Mouse (Mus musculus) heart, embryonic 12.5 days (tissue): Measurements from ENCODE around the gene Zmynd15. TPM values are rescaled to one million over a fixed set of nuclear protein-coding genes. Genes with fewer than 3 reads are reported as not detected.

Experiments
- ATAC-seq: fragments of 200-750 bp; cut with Nextera tagmentation; 2 replicates; pipeline ENCODE4 v1.8.0; 2017; ENCODE audit warnings: moderate TSS enrichment, moderate library complexity; ENCODE audit not compliant: insufficient number of reproducible peaks, low FRiP score
- H3K27ac ChIP-seq: fragments of 300-500 bp; sonication (generic); 2 replicates; pipeline ENCODE4 v1.5.1; 2016; ENCODE audit warnings: mild to moderate bottlenecking, moderate library complexity; ENCODE audit not compliant: poor library complexity, severe bottlenecking
- H3K27me3 ChIP-seq: fragments of 300-500 bp; sonication (generic); replicated peaks from 2 replicates; pipeline ENCODE4 v1.6.1; 2016; ENCODE audit warnings: mild to moderate bottlenecking, moderate library complexity
- H3K36me3 ChIP-seq: fragments of 300-500 bp; sonication (generic); 2 replicates; pipeline ENCODE4 v1.6.1; 2016; ENCODE audit warnings: mild to moderate bottlenecking, moderate library complexity
- H3K4me1 ChIP-seq: fragments of 300-500 bp; sonication (generic); replicated peaks from 2 replicates; pipeline ENCODE4 v1.6.1; 2016; ENCODE audit warnings: mild to moderate bottlenecking
- H3K4me2 ChIP-seq: fragments of 300-500 bp; sonication (generic); 2 replicates; pipeline ENCODE4 v1.6.1; 2016; ENCODE audit warnings: mild to moderate bottlenecking, moderate library complexity
- H3K4me3 ChIP-seq: fragments of 300-500 bp; sonication (generic); 2 replicates; pipeline ENCODE4 v1.5.1; 2016; ENCODE audit warnings: mild to moderate bottlenecking
- H3K9ac ChIP-seq: fragments of 300-500 bp; sonication (generic); 2 replicates; pipeline ENCODE4 v1.6.1; 2016; ENCODE audit warnings: mild to moderate bottlenecking, moderate library complexity
- H3K9me3 ChIP-seq: fragments of 300-500 bp; sonication (generic); replicated peaks from 2 replicates; pipeline ENCODE4 v1.6.1; 2016; ENCODE audit warnings: mild to moderate bottlenecking, moderate library complexity
- WGBS: fragments of 180-500 bp; shearing (Covaris S2); methylation state at CpG from one replicate; pipeline ENCODE4 v1.1.7; 2016; 5-methylcytosine and 5-hydroxymethylcytosine counted together
- polyA plus RNA-seq: library from polyadenylated mRNA; unstranded; fragments of >200 nt; fragmentation: Nextera tagmentation; extraction: Ambion mirVana; gene quantifications from 2 replicates; pipeline ENCODE4 v1.2.1, GENCODE M21; 2016

Zmynd15 gene
- polyA plus RNA-seq, 1 experiment from 2014 or later: 1.9 TPM

GRCm38 (mm10) chr11:70450926-70451325 lies 8.3 kb upstream of the Zmynd15 start:
- peaks cover 11% of the 10 kb centered on the region for H3K4me1 ChIP-seq
- no peak overlapping the region for H3K9ac ChIP-seq
- WGBS: 82% methylated on average over 2 of the region's 2 CpGs
- ATAC-seq: no peak
- no peak overlapping the region for H3K4me2 ChIP-seq
- no peak overlapping the region for H3K4me3 ChIP-seq
- peaks cover 18% of the 10 kb centered on the region for H3K36me3 ChIP-seq
- H3K9me3 ChIP-seq: no peaks in the 10 kb centered on the region
- no peaks in the 10 kb centered on the region for H3K27me3 ChIP-seq
- H3K27ac ChIP-seq: no peak overlapping the region

- H3K4me1 ChIP-seq: peaks cover 11% of the 10 kb centered on the region
- no peaks in the 10 kb centered on the region for H3K27me3 ChIP-seq
- H3K4me3 ChIP-seq: peak within 1 kb of the TSS; percentile 70
- H3K9me3 ChIP-seq: no peaks in the 10 kb centered on the region
- ATAC-seq: peak; percentile 97
- WGBS: under 1% methylated on average over 46 of the region's 46 CpGs
- H3K9ac ChIP-seq: peak within 1 kb of the TSS; percentile 83
- peaks cover 19% of the 10 kb centered on the region for H3K36me3 ChIP-seq
- peak within 1 kb of the TSS; percentile 86 for H3K4me2 ChIP-seq
- peak within 1 kb of the TSS; percentile 94 for H3K27ac ChIP-seq
Observed at GRCm38 (mm10) chr11:70451797-70452498, 7.3 kb upstream of the Zmynd15 start, which contains the start of gene Med11. Med11 (plus strand) TSS chr11:70451919.

- no peak overlapping the region for H3K27ac ChIP-seq
- peaks cover under 1% of the 10 kb centered on the region; the same call in 1 of the 2 replicates for H3K27me3 ChIP-seq
- H3K9ac ChIP-seq: no peak overlapping the region
- H3K4me2 ChIP-seq: no peak overlapping the region
- no peak overlapping the region for H3K4me3 ChIP-seq
- H3K36me3 ChIP-seq: peaks cover 19% of the 10 kb centered on the region
- peaks cover 11% of the 10 kb centered on the region for H3K4me1 ChIP-seq
- no peaks in the 10 kb centered on the region for H3K9me3 ChIP-seq
- ATAC-seq: no peak
- 85% methylated on average over 9 of the region's 9 CpGs for WGBS
Observed at GRCm38 (mm10) chr11:70453261-70454044, 5.8 kb upstream of the Zmynd15 start.

GRCm38 (mm10) chr11:70459601-70460101 lies 418 bp downstream of the Zmynd15 start, which contains the start of gene Cxcl16:
Cxcl16 (minus strand) TSS chr11:70459984.
- ATAC-seq: peak; percentile 26; the same call in 1 of the 2 replicates
- Histone ChIP-seq H3K9me3 (peaks cover 3% of the 10 kb centered on the region; the same call in 1 of the 2 replicates), H3K4me3 (peak within 1 kb of the TSS; percentile 68), H3K9ac (peak within 1 kb of the TSS; percentile 78), H3K36me3 (0 out of 2 replicates have a peak, but pooled peaks cover 9% of the 10 kb centered on the region), H3K4me2 (peak within 1 kb of the TSS; percentile 95), H3K27ac (no peak within 1 kb of the TSS), H3K27me3 (peaks cover 43% of the 10 kb centered on the region), H3K4me1 (peaks cover 5% of the 10 kb centered on the region)
- 2% methylated on average over 30 of the region's 30 CpGs for WGBS

- Histone ChIP-seq H3K27ac (no peak overlapping the region), H3K4me2 (no peak overlapping the region), H3K4me1 (peaks cover 18% of the 10 kb centered on the region), H3K4me3 (no peak overlapping the region), H3K36me3 (no peaks in the 10 kb centered on the region), H3K27me3 (peaks cover 55% of the 10 kb centered on the region), H3K9ac (no peak overlapping the region), H3K9me3 (peaks cover 3% of the 10 kb centered on the region; the same call in 1 of the 2 replicates)
- 74% methylated on average over 5 of the region's 5 CpGs for WGBS
- no peak for ATAC-seq
Observed at GRCm38 (mm10) chr11:70463970-70464369, 4.7 kb downstream of the Zmynd15 start.

- Histone ChIP-seq H3K4me2 (peak overlapping the region; percentile 72), H3K4me1 (peaks cover 24% of the 10 kb centered on the region), H3K9ac (peak overlapping the region; percentile 66), H3K36me3 (no peaks in the 10 kb centered on the region), H3K9me3 (peaks cover 3% of the 10 kb centered on the region; the same call in 1 of the 2 replicates), H3K27me3 (peaks cover 49% of the 10 kb centered on the region), H3K4me3 (peak overlapping the region; percentile 41), H3K27ac (peak overlapping the region; percentile 72)
- ATAC-seq: no peak
- WGBS: 21% methylated on average over 16 of the region's 16 CpGs
Observed at GRCm38 (mm10) chr11:70465211-70465610, 6.0 kb downstream of the Zmynd15 start.

GRCm38 (mm10) chr11:70465824-70466223 lies 6.6 kb downstream of the Zmynd15 start:
- Histone ChIP-seq H3K9me3 (peaks cover 3% of the 10 kb centered on the region; the same call in 1 of the 2 replicates), H3K27me3 (peaks cover 43% of the 10 kb centered on the region), H3K27ac (peak overlapping the region; percentile 72), H3K9ac (peak overlapping the region; percentile 66), H3K4me1 (peaks cover 24% of the 10 kb centered on the region), H3K4me3 (peak overlapping the region; percentile 41), H3K4me2 (peak overlapping the region; percentile 72), H3K36me3 (no peaks in the 10 kb centered on the region)
- ATAC-seq: 0 out of 2 replicates have a peak, but pooled peaks have one; percentile 2
- 7% methylated on average over 23 of the region's 23 CpGs for WGBS

GRCm38 (mm10) chr11:70467902-70468619 lies 8.8 kb downstream of the Zmynd15 start:
- Histone ChIP-seq H3K4me1 (peaks cover 24% of the 10 kb centered on the region), H3K4me2 (no peak overlapping the region), H3K27me3 (peaks cover 33% of the 10 kb centered on the region), H3K9ac (no peak overlapping the region), H3K9me3 (no peaks in the 10 kb centered on the region), H3K36me3 (no peaks in the 10 kb centered on the region), H3K27ac (peak overlapping the region; percentile 62), H3K4me3 (no peak overlapping the region)
- peak; percentile 76 for ATAC-seq
- WGBS: 42% methylated on average over 5 of the region's 5 CpGs

- Histone ChIP-seq H3K27me3 (peaks cover 16% of the 10 kb centered on the region), H3K9ac (no peak overlapping the region), H3K4me2 (no peak overlapping the region), H3K4me3 (no peak overlapping the region), H3K27ac (no peak overlapping the region), H3K36me3 (no peaks in the 10 kb centered on the region), H3K9me3 (no peaks in the 10 kb centered on the region), H3K4me1 (peaks cover 24% of the 10 kb centered on the region)
- WGBS: 81% methylated on average over 3 of the region's 3 CpGs
- ATAC-seq: no peak
Observed at GRCm38 (mm10) chr11:70469764-70470163, 10.5 kb downstream of the Zmynd15 start.

GRCm38 (mm10) chr11:70472716-70473115 lies 13.5 kb downstream of the Zmynd15 start:
- Histone ChIP-seq H3K4me1 (peaks cover 12% of the 10 kb centered on the region; the same call in 1 of the 2 replicates), H3K9me3 (no peaks in the 10 kb centered on the region), H3K36me3 (no peaks in the 10 kb centered on the region), H3K4me3 (no peak overlapping the region), H3K4me2 (no peak overlapping the region), H3K9ac (no peak overlapping the region), H3K27me3 (no peaks in the 10 kb centered on the region), H3K27ac (no peak overlapping the region)
- ATAC-seq: no peak
